Mouse (Mus musculus): ENCODE results near the gene Chchd3.

- TF ChIP-seq CTCF (IDR thresholded peaks at IDR 0.05; ENCODE audit: borderline replicate concordance, extremely low read depth, insufficient read depth, insufficient read length) (no peak), POLR2A (IDR thresholded peaks at IDR 0.05; ENCODE audit: borderline replicate concordance, extremely low read depth, insufficient read depth, insufficient read length, poor library complexity, severe bottlenecking) (no peak)
Measured at GRCm38 (mm10) chr6:32937643-32938042, 122.4 kb downstream of the Chchd3 start.

Data from brain, embryonic 14.5 days (tissue).